Mouse (Mus musculus): ENCODE data around the gene Fbln1. TPM values are rescaled to one million over a fixed set of nuclear protein-coding genes. Genes with fewer than 3 reads are reported as not detected.

Gene Fbln1
- polyA plus RNA-seq, 1 experiment = not detected

DNA sequence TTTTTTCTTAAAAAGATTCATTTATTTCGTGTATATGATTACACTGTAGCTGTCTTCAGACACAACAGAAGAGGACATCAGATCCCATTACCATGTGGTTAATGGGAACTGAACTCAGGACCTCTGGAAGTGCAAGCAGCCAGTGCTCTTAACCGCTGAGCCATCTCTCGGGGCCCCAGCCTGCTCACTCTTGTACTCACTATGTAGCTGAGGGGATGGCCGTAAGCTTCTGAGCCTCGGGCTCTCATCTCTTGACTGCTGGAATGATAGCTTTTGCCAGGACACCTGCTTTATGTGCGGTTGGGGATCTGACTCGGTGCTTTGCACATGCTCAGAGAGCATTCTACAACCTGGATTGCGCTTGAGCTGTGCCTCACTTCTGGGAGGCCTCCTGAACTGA is 1.4 kb upstream of the Fbln1 start:
- H3K4me1 ChIP-seq (ENCODE audit: control insufficient read depth, insufficient read depth, low read length) = no peaks in the 10 kb centered on the region
- no peak overlapping the region for H3K27ac ChIP-seq (ENCODE audit: insufficient read depth, low read depth, low read length)
- no peak for TF ChIP-seq POLR2A (IDR thresholded peaks at IDR 0.05; ENCODE audit: borderline replicate concordance, low read depth, low read length)
- TF ChIP-seq CTCF (IDR thresholded peaks at IDR 0.05; ENCODE audit: low read depth, low read length) = no peak
- no peak overlapping the region for H3K4me3 ChIP-seq (ENCODE audit: insufficient read depth, low read length)

DNA sequence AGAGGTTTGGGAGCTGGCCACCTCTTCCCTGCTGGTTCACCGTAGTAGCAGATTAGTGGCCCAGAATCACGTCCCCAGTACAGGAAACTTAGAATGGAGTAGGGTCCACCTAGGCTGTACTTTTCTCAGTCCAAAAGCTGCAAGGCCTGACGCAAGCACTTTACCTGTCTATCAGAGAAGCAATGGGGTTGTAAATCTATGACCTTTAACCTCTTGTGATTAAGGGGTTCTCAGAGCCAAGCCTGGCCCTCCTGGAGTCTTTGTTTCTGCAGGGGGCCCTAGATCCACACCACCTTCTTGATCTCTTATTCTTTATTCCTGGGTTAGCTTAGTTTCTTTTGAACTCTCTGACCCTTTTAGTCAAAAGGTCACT is 940 bp downstream of the Fbln1 start:
- TF ChIP-seq CTCF (IDR thresholded peaks at IDR 0.05; ENCODE audit: low read depth, low read length) = no peak
- no peak for TF ChIP-seq POLR2A (IDR thresholded peaks at IDR 0.05; ENCODE audit: borderline replicate concordance, low read depth, low read length)
- H3K4me3 ChIP-seq (ENCODE audit: insufficient read depth, low read length) = no peak overlapping the region

GRCm38 (mm10) chr15:85207081-85207480 is 1.3 kb downstream of the Fbln1 start:
- TF ChIP-seq CTCF (IDR thresholded peaks at IDR 0.05; ENCODE audit: low read depth, low read length) (no peak), POLR2A (IDR thresholded peaks at IDR 0.05; ENCODE audit: borderline replicate concordance, low read depth, low read length) (no peak)
- H3K4me3 ChIP-seq (ENCODE audit: insufficient read depth, low read length) = no peak overlapping the region
- no peaks in the 10 kb centered on the region for H3K4me1 ChIP-seq (ENCODE audit: control insufficient read depth, insufficient read depth, low read length)
- H3K27ac ChIP-seq (ENCODE audit: insufficient read depth, low read depth, low read length) = no peak overlapping the region

More for the DNA sequence above, 940 bp downstream of the Fbln1 start:
- no peak overlapping the region for H3K27ac ChIP-seq (ENCODE audit: insufficient read depth, low read depth, low read length)
- no peaks in the 10 kb centered on the region for H3K4me1 ChIP-seq (ENCODE audit: control insufficient read depth, insufficient read depth, low read length)

- Histone ChIP-seq H3K27ac (ENCODE audit: insufficient read depth, low read depth, low read length) (no peak overlapping the region), H3K4me1 (ENCODE audit: control insufficient read depth, insufficient read depth, low read length) (no peaks in the 10 kb centered on the region), H3K4me3 (ENCODE audit: insufficient read depth, low read length) (no peak overlapping the region)
- TF ChIP-seq POLR2A (IDR thresholded peaks at IDR 0.05; ENCODE audit: borderline replicate concordance, low read depth, low read length) (no peak), CTCF (IDR thresholded peaks at IDR 0.05; ENCODE audit: low read depth, low read length) (no peak)
Measured at GRCm38 (mm10) chr15:85207763-85208162, 2.0 kb downstream of the Fbln1 start.

DNA sequence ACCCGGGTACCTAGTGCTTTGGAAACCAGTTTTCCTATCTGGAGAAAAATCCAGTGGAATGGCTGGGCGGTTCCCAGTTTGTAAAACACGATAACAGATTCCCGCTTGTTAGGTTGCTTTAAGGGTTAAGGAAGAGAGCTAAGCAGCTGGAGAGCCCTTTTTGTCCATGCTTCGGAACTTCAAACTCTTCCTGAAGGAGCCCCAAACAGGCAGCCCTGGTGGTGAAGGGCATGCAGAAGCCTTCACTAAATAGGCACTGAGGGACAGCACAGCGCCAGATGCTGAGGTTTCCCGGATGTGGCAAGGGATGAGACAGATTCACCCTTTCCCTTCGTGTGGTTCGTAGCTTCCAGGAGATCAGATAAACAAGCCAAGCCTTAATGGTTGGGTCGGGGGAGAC is 2.6 kb downstream of the Fbln1 start:
- Histone ChIP-seq H3K4me1 (ENCODE audit: control insufficient read depth, insufficient read depth, low read length) (no peaks in the 10 kb centered on the region), H3K4me3 (ENCODE audit: insufficient read depth, low read length) (no peak overlapping the region), H3K27ac (ENCODE audit: insufficient read depth, low read depth, low read length) (no peak overlapping the region)
- TF ChIP-seq CTCF (IDR thresholded peaks at IDR 0.05; ENCODE audit: low read depth, low read length) (no peak), POLR2A (IDR thresholded peaks at IDR 0.05; ENCODE audit: borderline replicate concordance, low read depth, low read length) (no peak)

- TF ChIP-seq CTCF (IDR thresholded peaks at IDR 0.05; ENCODE audit: low read depth, low read length) = no peak
- TF ChIP-seq POLR2A (IDR thresholded peaks at IDR 0.05; ENCODE audit: borderline replicate concordance, low read depth, low read length) = no peak
- H3K4me3 ChIP-seq (ENCODE audit: insufficient read depth, low read length) = no peak overlapping the region
- no peak overlapping the region for H3K27ac ChIP-seq (ENCODE audit: insufficient read depth, low read depth, low read length)
- no peaks in the 10 kb centered on the region for H3K4me1 ChIP-seq (ENCODE audit: control insufficient read depth, insufficient read depth, low read length)
Measured at GRCm38 (mm10) chr15:85209341-85209740, 3.6 kb downstream of the Fbln1 start.

DNA sequence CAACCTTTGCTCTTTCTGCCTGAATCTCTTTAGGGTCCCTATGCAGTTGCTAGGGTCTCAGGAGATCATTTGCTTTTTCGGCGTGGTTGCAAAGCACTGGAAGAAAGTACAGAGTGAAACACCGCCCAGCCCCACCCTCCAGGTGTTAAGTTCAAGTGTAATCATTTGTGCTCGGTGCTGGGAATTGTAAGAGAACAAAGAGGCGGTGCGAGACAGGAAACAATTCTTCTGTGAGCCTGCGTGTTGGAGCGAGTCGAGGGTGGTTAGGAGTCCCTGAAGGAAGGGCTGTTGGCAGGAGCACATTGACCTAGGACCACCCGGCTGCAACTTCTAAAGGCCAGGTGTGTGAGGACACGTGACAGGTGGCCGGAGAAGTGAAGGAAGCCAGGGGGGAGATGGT is 4.9 kb downstream of the Fbln1 start:
- H3K4me3 ChIP-seq (ENCODE audit: insufficient read depth, low read length) = no peak overlapping the region
- TF ChIP-seq POLR2A (IDR thresholded peaks at IDR 0.05; ENCODE audit: borderline replicate concordance, low read depth, low read length) (no peak), CTCF (IDR thresholded peaks at IDR 0.05; ENCODE audit: low read depth, low read length) (no peak)
- no peak overlapping the region for H3K27ac ChIP-seq (ENCODE audit: insufficient read depth, low read depth, low read length)
- no peaks in the 10 kb centered on the region for H3K4me1 ChIP-seq (ENCODE audit: control insufficient read depth, insufficient read depth, low read length)

DNA sequence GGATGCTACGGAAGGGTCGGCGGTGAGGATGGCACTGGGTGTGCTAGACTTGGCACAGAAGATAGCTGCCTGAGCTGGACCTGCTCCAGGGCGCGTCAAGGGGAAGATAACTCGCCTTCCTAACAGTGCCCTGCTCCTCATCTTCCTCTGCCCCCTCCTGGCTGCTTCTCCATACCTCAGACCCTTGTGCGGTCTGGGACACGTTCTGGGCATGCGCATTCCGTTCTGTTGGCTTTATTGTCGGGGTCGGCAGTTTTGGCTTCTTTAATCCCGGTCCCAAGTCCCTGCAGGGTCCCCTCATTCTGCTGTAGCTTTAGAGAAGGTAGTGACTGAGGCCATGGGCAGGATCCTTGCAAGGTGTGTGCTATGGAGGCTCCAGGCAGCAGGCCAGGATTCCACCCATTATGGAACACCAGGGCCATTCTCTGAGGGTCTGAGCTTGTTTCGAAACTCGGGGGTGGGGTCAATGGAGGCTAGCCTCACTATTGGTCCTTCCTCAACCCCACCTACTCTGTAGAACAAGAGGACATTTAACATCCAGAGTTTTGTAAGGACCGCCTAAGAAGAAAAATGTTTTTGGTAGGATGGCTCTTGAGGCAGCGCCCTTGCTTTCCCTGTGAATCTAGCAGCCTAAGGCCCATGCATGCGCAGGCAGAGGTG is 5.5 kb downstream of the Fbln1 start:
- Histone ChIP-seq H3K4me1 (ENCODE audit: control insufficient read depth, insufficient read depth, low read length) (no peaks in the 10 kb centered on the region), H3K27ac (ENCODE audit: insufficient read depth, low read depth, low read length) (no peak overlapping the region), H3K4me3 (ENCODE audit: insufficient read depth, low read length) (no peak overlapping the region)
- TF ChIP-seq CTCF (IDR thresholded peaks at IDR 0.05; ENCODE audit: low read depth, low read length) = no peak
- TF ChIP-seq POLR2A (IDR thresholded peaks at IDR 0.05; ENCODE audit: borderline replicate concordance, low read depth, low read length) = no peak

DNA sequence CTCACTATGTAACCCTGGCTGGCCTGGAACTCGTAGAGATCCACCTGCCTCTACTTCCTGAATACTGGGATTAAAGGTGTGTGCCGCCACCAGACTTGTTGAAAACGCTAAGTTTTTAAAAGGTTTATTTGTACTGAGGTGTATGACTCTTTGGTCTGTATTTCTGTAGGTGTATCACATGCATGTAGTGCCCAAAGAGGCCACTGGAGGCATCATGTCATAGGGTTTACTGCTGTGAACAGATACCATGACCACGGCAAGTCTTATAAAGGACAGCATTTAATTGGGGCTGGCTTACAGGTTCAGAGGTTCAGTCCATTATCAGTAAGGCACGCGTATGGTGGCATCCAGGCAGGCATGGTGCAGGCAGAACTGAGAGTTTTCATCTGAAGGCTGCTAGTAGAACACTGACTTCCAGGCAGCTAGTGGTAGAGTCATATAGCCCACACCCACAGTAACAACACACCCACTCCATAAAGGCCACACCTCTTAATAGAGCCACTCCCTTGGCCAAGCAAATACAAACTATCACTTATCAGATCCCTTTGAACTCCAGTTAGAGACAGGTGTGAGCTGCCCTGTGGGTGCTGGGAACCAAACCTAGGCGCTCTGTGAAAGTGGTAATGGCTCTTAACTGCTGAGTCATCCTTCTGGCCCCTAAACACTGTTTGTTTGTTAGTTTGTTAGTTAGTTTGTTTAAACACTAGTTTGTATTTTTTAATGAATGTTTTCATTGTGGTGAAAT is 10.5 kb downstream of the Fbln1 start:
- no peaks in the 10 kb centered on the region for H3K4me1 ChIP-seq (ENCODE audit: control insufficient read depth, insufficient read depth, low read length)
- H3K4me3 ChIP-seq (ENCODE audit: insufficient read depth, low read length) = no peak overlapping the region
- no peak overlapping the region for H3K27ac ChIP-seq (ENCODE audit: insufficient read depth, low read depth, low read length)
- TF ChIP-seq CTCF (IDR thresholded peaks at IDR 0.05; ENCODE audit: low read depth, low read length) = no peak
- TF ChIP-seq POLR2A (IDR thresholded peaks at IDR 0.05; ENCODE audit: borderline replicate concordance, low read depth, low read length) = no peak

- H3K4me1 ChIP-seq (ENCODE audit: control insufficient read depth, insufficient read depth, low read length) = no peaks in the 10 kb centered on the region
- no peak overlapping the region for H3K4me3 ChIP-seq (ENCODE audit: insufficient read depth, low read length)
- TF ChIP-seq POLR2A (IDR thresholded peaks at IDR 0.05; ENCODE audit: borderline replicate concordance, low read depth, low read length) = no peak
- TF ChIP-seq CTCF (IDR thresholded peaks at IDR 0.05; ENCODE audit: low read depth, low read length) = no peak
- no peak overlapping the region for H3K27ac ChIP-seq (ENCODE audit: insufficient read depth, low read depth, low read length)
Measured at GRCm38 (mm10) chr15:85218617-85219265, 13.0 kb downstream of the Fbln1 start.

All from bone marrow macrophage, adult 2 months (primary cell).